Mouse (Mus musculus) liver, adult 2 months (tissue): ENCODE results near the gene Plekhg5. TPM values are rescaled to one million over a fixed set of nuclear protein-coding genes. Genes with fewer than 3 reads are reported as not detected.
"Not testable (repeated sequence)": the region's sequence is repeated elsewhere in the genome, so short reads cannot be mapped to it uniquely, and the experiment has no call there.

ENCODE experiments used
- DNase-seq: peaks from one replicate; pipeline ENCODE4 v3.0.0-alpha.2; 2011; ENCODE audit warnings: low read depth, low spot score; ENCODE audit errors: extremely low read depth
- H3K27ac ChIP-seq: fragments of 200-500 bp; replicated peaks from 2 replicates; pipeline ENCODE4 v1.5.1; 2012; ENCODE audit warnings: low read depth, mild to moderate bottlenecking, control low read depth, inconsistent platforms, low read length; ENCODE audit not compliant: insufficient read depth
- H3K27me3 ChIP-seq: fragments of 200-500 bp; 2 replicates; pipeline ENCODE4 v1.6.1; 2012; ENCODE audit warnings: mild to moderate bottlenecking, moderate library complexity, low read length, inconsistent platforms; ENCODE audit not compliant: control insufficient read depth, insufficient read depth
- H3K36me3 ChIP-seq: fragments of 200-500 bp; 2 replicates; pipeline ENCODE4 v1.6.1; 2012; ENCODE audit warnings: low read length, inconsistent platforms; ENCODE audit not compliant: control insufficient read depth, insufficient read depth
- H3K4me1 ChIP-seq: fragments of 200-500 bp; 2 replicates; pipeline ENCODE4 v1.6.1; 2011; ENCODE audit warnings: low read length; ENCODE audit not compliant: control insufficient read depth, insufficient read depth
- H3K4me3 ChIP-seq: fragments of 200-500 bp; 2 replicates; pipeline ENCODE4 v1.5.1; 2011; ENCODE audit warnings: low read depth, mild to moderate bottlenecking, control low read depth, low read length, moderate library complexity; ENCODE audit not compliant: insufficient read depth
- H3K79me2 ChIP-seq: fragments of 200-500 bp; 2 replicates; pipeline ENCODE4 v1.6.1; 2012; ENCODE audit warnings: inconsistent platforms, mild to moderate bottlenecking, low read length, moderate library complexity; ENCODE audit not compliant: control insufficient read depth, insufficient read depth
- H3K9ac ChIP-seq: fragments of 200-500 bp; 2 replicates; pipeline ENCODE4 v1.6.1; 2012; ENCODE audit warnings: low read depth, mild to moderate bottlenecking, control low read depth, inconsistent platforms, low read length
- CTCF ChIP-seq: fragments of 200-500 bp; IDR thresholded peaks from 2 replicates; pipeline ENCODE4 v1.5.1; 2011; ENCODE audit warnings: low read depth, low read length, control low read depth
- POLR2A ChIP-seq: fragments of 200-500 bp; IDR thresholded peaks from 2 replicates; pipeline ENCODE4 v1.6.1; 2011; ENCODE audit warnings: low read length, control low read depth; ENCODE audit not compliant: insufficient read depth; ENCODE audit errors: extremely low read depth
- WGBS: fragments of 180-500 bp; shearing (Covaris S2); methylation state at CpG from one replicate; pipeline ENCODE4 v1.1.7; 2018; 5-methylcytosine and 5-hydroxymethylcytosine counted together
- polyA plus RNA-seq: library from polyadenylated mRNA; depleted of rRNA; stranded (reverse); fragments of >200 nt; gene quantifications from 2 replicates; pipeline ENCODE4 v1.2.3, GENCODE M21; 2012
- total RNA-seq: library from RNA; depleted of rRNA; stranded (reverse); fragments of >200 nt; gene quantifications from 2 replicates; pipeline ENCODE4 v1.2.3, GENCODE M21; 2014

Gene Plekhg5
- total and polyA plus RNA-seq, 2 experiments: 2.4 to 6.6 TPM

- Histone ChIP-seq H3K36me3 (no peaks in the 10 kb centered on the region), H3K27me3 (no peaks in the 10 kb centered on the region), H3K4me3 (no peak overlapping the region), H3K4me1 (peaks cover 21% of the 10 kb centered on the region), H3K27ac (no peak overlapping the region), H3K9ac (no peak overlapping the region), H3K79me2 (peaks cover 19% of the 10 kb centered on the region)
- WGBS: 58% methylated on average over 5 of the region's 5 CpGs
- DNase-seq: no peak
- TF ChIP-seq POLR2A (no peak), CTCF (peak; percentile 36)
Observed at GRCm38 (mm10) chr4:152029087-152029486, 43.2 kb upstream of the Plekhg5 start.

- TF ChIP-seq CTCF (no peak), POLR2A (no peak)
- peaks cover 19% of the 10 kb centered on the region for H3K4me1 ChIP-seq
- no peak overlapping the region for H3K4me3 ChIP-seq
- DNase-seq: no peak
- peaks cover 14% of the 10 kb centered on the region for H3K79me2 ChIP-seq
- no peaks in the 10 kb centered on the region for H3K27me3 ChIP-seq
- no peaks in the 10 kb centered on the region for H3K36me3 ChIP-seq
- 92% methylated on average over 4 of the region's 4 CpGs for WGBS
- no peak overlapping the region for H3K27ac ChIP-seq
- no peak overlapping the region for H3K9ac ChIP-seq
Observed at GRCm38 (mm10) chr4:152029997-152030396, 42.3 kb upstream of the Plekhg5 start.

GRCm38 (mm10) chr4:152032922-152033321 lies 39.4 kb upstream of the Plekhg5 start:
- 90% methylated on average over 13 of the region's 13 CpGs for WGBS
- H3K4me3 ChIP-seq: no peak overlapping the region
- H3K27me3 ChIP-seq: no peaks in the 10 kb centered on the region
- no peaks in the 10 kb centered on the region for H3K36me3 ChIP-seq
- no peak overlapping the region for H3K27ac ChIP-seq
- H3K4me1 ChIP-seq: peaks cover 3% of the 10 kb centered on the region
- TF ChIP-seq CTCF (no peak), POLR2A (no peak)
- no peaks in the 10 kb centered on the region for H3K79me2 ChIP-seq
- no peak overlapping the region for H3K9ac ChIP-seq
- no peak for DNase-seq

GRCm38 (mm10) chr4:152036464-152036863 lies 35.8 kb upstream of the Plekhg5 start:
- TF ChIP-seq CTCF: peak; percentile 28; the same call in 1 of the 2 replicates
- H3K4me3 ChIP-seq, H3K4me1 ChIP-seq, H3K27ac ChIP-seq, DNase-seq, H3K9ac ChIP-seq, H3K36me3 ChIP-seq, H3K27me3 ChIP-seq: not testable (repeated sequence)
- H3K79me2 ChIP-seq: peaks cover 15% of the 10 kb centered on the region
- WGBS: 92% methylated on average over 6 of the region's 6 CpGs

- Histone ChIP-seq H3K27ac (no peak within 1 kb of the TSS; the same call in 1 of the 2 replicates), H3K9ac (peak within 1 kb of the TSS; percentile 97), H3K4me1 (peaks cover 7% of the 10 kb centered on the region; the same call in 1 of the 2 replicates), H3K36me3 (peaks cover 5% of the 10 kb centered on the region), H3K79me2 (peaks cover 21% of the 10 kb centered on the region), H3K27me3 (no peaks in the 10 kb centered on the region), H3K4me3 (peak within 1 kb of the TSS; percentile 97)
- DNase-seq: no peak
- WGBS: 57% methylated on average over 10 of the region's 10 CpGs
- no peak for TF ChIP-seq CTCF
- no peak for TF ChIP-seq POLR2A
Observed at GRCm38 (mm10) chr4:152038225-152038984, 33.9 kb upstream of the Plekhg5 start, which contains the start of gene Tas1r1. Gene Tas1r1 (minus strand): TSS chr4:152038568.

GRCm38 (mm10) chr4:152038985-152039830 lies 33.1 kb upstream of the Plekhg5 start, which contains the start of gene Nol9:
Gene Nol9 (plus strand): TSS chr4:152039321.
- H3K4me1 ChIP-seq: peaks cover 7% of the 10 kb centered on the region; the same call in 1 of the 2 replicates
- no peaks in the 10 kb centered on the region for H3K27me3 ChIP-seq
- TF ChIP-seq CTCF (peak; percentile 90), POLR2A (peak; percentile 72; the same call in 1 of the 2 replicates)
- peaks cover 5% of the 10 kb centered on the region for H3K36me3 ChIP-seq
- H3K79me2 ChIP-seq: peaks cover 21% of the 10 kb centered on the region
- peak; percentile 54 for DNase-seq
- peak within 1 kb of the TSS; percentile 97 for H3K9ac ChIP-seq
- H3K27ac ChIP-seq: peak within 1 kb of the TSS; percentile 2; the same call in 1 of the 2 replicates
- peak within 1 kb of the TSS; percentile 97 for H3K4me3 ChIP-seq
- under 1% methylated on average over 81 of the region's 86 CpGs for WGBS
